Mouse (Mus musculus): ENCODE results near the gene Gdf7.

GRCm38 (mm10) chr12:8348733-8349513, 47.2 kb upstream of the Gdf7 start:
- no peak for TF ChIP-seq POLR2A (IDR thresholded peaks at IDR 0.05; ENCODE audit: low read depth, low read length)
- TF ChIP-seq CTCF (IDR thresholded peaks at IDR 0.05; ENCODE audit: extremely low read depth, insufficient read length, insufficient replicate concordance, low read depth, low read length) = no peak

Measured in small intestine, adult 2 months (tissue).